Mouse (Mus musculus): ENCODE results near the gene 1110008P14Rik.

Gene 1110008P14Rik

DNA sequence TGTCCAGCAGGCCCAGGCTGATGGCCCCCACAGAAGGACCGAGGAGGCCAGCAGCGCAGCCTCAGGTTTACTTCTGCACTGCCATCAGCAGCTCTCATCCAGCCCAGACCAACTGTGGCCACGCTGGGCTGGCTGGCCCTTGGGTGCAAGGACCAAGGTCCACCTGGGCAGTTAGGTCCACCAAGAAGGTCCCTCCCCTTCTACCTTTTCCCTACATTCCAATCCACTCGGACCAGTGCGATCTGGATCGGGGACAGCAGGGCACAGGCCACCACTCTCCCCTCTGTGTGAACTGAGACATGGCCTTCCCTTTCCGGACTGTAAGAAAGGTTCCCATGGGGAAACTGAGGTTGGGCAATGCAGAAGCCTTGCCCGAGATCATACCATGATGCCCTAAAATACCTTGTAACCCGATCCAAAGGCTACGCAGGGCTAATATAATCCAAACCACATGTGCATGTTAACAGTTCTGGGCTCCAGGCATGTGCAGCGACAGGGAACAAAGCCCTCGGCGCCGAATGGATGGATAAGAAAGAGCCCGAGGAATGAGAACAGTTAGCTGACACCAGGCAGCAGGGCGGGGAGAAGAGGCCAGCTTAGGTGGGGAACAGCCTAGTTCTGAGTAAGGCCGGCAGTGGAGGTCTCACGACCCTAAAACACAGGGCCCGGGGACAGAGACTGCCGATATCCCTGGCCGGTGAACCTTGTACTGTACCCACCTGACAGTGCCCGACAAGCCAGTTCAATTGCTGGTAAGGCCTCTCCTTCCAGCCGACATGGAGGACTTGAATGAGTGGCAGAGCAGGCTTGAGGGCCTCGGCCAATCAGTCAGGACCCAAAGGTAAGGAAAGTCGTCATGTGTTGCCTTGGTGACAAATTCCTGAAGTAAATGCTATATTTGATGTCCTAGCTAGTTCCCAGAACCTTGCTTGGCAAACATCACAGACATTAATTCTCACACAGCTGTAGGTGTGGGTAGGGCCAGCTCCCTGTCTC, 27.0 kb upstream of the 1110008P14Rik start:
- DNase-seq, result no peak

DNA sequence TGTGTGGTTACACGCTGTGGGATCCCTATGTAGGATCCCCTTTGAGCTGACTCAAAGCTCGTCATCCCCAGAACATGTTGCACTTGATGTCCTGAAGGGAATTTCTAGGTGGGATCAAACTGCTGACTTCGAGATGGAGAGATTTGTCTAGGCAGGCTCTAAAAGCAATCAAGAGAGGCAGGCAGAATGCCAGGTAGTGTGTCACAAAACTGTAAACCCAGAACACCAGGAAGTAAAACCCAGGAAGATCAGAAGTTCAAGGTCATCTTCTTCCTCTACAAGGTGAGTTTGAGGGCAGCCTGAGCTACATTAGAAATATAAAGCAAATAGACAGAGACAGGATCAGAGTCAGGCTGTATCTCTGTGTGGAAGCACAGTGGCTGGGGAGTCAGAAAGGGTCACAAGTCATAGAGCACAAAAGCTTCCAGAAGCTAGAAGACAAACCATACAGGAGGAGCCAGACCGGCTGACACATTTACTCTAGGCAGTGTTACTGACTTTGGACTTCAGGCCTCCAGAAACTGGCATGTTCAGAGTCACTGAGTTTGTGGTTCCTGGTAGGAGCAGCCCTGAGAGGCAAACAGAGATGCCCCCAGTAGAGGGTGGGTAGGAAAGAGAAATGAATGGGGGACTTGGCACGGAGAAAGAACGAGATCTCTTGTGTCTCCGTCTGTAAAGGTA, 25.5 kb upstream of the 1110008P14Rik start:
- DNase-seq, result no peak

DNA sequence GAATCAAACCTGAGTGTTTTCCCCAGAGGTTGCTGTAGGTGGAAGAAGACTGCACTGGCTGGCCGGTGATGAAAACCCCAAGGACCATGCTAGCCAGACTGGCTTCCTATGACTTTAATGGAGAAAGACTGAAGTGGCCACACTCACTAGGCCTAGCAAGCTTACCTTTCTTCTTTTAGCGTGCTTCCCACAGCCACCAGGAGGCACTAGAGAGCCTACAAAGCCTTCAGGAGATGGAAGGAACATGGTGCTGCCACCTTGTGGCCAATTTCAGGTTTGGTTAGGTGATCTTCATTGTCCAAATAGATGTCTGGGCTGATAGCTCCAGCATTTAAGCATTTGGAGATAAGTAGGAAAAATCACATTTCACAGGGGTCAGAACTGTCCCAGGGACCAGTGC, 22.9 kb upstream of the 1110008P14Rik start:
- peak; percentile 98 to 99 for DNase-seq

DNA sequence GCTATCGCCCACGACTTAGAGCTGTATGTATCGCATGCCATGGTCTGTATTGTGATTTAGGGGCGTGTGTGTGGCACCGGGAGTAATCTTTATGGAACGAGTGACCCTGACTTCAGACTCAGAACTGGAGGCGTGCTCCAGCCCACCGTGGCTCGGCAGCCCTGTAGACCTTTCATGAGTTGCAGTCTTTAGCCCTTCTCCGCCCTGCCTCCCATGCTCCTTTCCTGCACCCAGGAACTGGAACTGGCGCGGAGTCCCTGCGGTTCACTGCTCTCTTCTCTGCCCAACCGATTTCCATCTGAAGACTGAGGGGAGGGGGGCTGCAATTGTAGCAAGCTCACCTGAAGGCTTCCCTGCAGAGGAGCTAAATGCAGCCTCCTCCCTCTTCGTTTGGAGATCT, 15.0 kb upstream of the 1110008P14Rik start:
- DNase-seq, result peak in 1 of 2 experiments; percentile 29

DNA sequence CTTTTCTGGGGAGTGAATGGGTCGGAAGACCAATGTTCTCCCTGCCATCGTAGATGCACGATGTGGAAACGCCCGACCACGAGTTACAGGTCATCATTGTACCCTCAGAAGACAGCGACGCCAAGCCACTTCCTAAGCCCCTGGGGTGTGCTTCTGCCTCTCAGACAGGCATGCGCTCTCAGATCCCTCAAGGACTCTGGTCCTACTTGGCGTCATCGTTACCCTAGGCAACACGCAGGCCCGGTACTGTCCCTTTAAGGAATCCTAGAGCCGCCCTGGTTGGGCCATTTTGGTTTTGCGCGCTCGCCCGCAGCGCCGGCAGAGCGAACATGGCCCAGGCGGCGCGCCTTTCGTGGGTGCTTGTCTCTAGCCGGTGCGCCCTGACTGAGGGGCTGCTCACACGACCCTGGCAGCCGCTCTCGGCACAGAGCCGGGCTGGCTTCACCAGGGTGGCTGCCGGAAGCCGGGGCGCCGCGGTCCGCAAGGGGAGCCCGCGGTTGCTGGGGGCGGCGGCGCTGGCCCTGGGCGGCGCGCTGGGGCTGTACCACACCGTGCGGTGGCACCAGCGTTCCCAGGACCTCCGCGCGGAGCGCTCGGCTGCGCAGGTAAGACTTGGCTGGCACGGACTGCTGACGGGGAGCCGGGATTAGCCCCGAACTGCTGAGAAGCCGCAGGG, 14.3 kb upstream of the 1110008P14Rik start:
- DNase-seq, result peak; percentile 87 to 91

DNA sequence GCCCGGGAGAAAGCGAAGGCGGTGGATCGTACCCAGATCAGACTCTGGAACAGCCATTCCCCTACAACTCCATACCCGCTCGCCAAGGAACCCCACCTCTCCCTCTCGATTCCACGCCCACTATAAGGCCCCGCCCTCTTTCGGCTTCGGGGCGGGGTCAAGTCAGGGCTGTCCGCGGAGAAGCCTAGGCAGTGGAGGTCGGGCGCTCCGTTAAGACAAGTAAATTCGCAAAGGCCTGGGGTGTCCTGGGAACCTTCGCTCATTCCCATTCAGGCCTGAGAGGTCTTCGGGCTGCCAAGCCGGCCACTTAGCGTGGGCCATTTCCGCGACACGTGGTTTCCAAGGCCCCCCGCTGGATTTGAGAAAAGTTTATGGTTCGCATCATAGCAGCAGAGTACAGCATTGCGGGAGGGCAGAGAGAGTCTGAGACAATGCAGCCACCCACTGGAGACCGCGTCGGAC, 13.8 kb upstream of the 1110008P14Rik start, which contains the start of gene Ptges2:
Gene Ptges2 (plus strand): TSS at position 413 of the 462 bp plus-strand sequence.
- DNase-seq, result peak; percentile 95 to 96

DNA sequence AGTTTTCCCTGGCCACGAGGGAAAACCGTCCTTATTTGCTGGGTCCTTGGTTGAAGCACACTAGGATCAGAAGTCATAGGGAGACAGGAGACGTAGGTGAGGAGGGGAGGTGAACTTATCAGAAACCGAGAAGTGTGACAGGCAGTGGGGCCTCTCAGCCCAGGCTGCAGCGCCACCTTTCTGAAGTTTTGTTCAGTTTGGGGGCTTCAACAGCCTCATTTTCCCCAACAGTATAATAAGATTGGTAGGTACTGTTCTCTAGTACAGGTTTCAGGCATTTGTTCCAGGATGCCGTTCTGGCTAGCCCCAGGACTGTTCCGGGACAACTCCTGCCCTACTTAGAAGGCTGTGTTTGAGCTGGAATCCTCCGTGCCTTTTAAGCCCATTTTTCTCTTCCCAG, 13.2 kb upstream of the 1110008P14Rik start:
- DNase-seq, result peak; percentile 40 to 49

DNA sequence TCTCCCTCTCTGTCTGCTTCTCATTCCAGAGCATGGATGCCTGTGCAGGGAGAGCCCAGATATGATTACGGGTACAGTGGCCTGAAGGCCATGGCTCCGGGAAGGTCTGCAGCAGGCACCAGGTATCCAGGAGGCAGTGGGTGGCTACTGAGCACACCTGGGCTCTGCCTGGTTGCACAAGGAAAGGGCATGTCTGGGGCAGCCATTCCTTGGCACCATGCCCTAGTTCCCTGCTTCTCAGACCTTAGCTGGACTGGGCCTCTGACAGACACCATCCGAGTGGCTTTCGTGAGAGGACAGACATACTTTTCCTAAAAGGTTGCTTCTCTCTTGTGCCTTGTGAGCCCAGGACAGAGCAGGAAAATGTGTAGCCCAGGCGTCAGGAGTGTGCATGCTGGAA, 10.3 kb upstream of the 1110008P14Rik start:
- DNase-seq, result no peak

DNA sequence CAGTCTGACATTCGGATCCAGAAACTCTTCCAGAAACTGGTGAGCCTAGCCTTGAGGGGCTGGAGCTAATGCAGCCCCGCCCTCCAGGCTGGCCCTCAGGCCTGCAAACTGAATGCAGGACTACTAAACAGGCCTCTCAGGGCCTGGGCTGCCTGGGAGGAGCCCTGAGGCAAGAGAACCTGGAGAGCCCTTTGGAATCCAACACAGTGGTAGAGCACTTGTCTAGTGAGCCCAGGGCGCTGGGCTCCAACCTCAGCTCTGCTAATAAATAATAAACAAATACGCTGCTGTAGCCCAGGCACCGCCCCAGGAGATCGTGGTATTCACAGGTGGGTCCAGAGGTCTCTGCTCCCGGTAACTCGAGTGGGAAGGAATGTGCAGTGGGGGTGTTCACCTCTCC, 9.1 kb upstream of the 1110008P14Rik start:
- no peak for DNase-seq

DNA sequence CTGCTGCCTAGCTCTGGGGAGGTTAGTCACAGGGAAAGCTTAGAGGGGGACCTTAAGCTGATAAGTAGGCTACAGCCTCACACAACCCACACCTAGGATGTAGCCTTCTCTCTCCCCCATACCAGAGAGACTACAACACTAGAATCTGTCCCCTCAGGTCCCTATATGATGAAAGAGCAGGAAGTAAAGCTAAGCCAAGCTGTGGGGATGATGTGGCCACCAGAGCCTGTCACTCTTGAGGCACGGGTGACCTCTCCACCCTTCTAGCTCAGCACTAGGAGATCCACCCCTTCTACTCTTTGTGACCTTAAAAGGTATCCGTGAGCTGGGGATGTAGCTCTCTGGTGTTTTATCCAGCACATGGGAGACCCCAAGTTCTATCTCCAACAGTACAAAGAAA, 7.4 kb upstream of the 1110008P14Rik start:
- DNase-seq, result no peak

DNA sequence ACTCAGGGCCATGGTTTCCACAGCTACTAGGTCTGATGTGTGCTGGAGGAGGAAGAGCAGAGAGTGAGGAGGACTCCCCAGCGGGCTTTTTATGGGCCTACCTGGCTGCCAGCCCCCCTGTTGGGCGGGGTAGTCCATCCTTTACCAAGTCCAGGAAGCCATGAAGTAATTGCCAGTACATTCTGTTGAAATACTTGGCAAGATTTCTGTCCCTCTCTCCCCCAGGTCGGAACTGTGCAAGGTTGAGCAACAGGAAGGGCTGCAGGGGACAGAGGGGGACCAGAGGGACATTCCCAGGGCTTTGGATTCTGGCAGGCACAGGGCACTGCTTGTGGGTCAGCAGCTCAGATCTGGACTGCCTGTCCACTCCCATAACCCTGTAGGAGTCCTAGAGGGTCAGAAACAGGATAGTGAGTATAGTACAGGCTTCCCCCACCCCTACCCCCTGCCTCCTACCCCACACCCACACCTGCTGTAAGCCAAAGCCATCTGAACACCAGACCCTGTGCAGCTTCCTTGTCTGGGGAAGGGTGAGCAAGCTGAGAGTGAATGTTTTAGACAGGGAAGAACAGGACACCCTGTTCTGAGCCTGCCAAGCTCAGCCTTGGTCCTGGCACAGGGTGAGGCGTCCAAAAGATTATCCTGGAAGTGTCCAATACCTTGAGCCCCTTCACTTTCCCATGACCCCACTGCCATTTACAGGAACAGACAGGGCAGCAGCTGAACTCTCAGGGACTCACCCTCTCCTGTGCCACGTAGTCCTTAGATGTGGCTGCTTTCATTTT, 6.2 kb upstream of the 1110008P14Rik start, which contains the start of gene Lcn2:
Gene Lcn2 (minus strand): TSS at position 547 of the 785 bp plus-strand sequence.
- DNase-seq, result no peak

DNA sequence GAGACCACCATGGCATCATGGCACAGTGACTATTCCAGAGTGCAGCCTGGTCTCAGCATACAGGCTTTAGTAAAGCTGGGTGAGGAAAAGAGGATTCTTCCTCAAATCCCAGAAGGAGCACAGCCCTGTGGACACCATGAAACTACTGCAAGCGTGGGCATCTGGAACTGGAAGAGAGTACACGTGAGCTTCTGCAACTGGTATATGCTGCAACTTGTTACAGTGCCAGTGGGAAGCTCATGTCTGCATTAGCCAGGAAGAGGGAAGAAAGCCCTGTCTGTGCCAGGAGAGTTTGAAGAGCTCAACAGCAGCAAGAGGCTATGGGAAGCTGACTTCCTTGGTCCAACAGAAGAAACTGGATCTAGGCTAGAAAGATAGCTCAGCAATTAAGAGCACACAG, 951 bp upstream of the 1110008P14Rik start:
- no peak for DNase-seq

DNA sequence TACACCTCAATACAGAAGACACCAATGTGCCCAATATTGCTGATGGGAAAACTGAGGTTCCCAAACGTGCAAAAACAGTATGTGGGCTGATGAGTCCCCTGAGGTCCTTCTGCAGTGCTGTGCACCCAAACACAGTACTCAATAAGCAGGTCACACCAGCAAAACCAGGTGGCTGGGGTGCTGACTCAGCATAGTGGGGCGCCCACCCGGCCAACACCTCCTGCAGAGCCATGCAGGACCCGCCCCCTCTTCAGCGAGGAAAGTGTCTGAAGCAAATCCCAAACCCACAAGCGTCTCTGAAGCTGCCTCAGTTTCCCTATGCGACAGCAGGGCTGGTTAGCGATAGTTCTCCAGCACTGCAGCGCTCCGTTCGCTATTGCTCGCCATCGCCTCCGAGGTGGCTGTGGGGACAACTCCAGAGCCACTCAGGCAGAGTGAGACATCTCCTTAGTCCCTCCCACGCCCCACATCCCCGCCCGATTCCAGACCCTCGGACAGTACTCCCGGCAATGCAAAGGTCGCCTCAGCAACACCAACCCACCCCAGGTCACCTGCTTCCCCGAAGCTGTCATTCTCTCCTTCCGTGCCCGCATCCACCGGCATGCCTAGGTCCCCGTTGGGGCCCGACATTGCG, 480 bp downstream of the 1110008P14Rik start:
- no peak for DNase-seq

DNA sequence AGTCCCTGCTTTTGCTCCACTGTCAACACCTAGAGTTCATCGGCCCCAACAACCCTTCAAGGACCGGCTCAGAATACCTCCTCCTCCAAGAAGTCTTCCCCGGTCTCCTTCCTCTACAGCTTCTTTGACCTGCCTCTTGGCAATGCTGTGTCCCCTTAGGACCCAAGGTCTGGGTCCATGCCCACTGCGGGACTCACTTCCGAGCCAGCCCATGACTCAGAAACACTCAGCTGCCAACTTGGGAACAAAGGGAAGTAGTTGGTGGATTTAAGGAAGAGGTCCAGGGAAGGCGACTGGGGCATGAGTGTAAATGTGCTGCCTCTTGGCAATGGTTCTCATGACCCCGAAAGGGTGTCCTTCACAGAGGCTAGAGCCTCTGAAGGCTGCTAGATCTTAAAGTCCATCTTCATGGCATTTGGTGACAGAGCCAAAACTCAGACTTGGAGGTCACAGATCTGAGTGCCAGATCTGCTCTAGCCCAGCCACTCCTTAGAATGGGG, 1.7 kb downstream of the 1110008P14Rik start:
- DNase-seq, result peak in 1 of 2 experiments; percentile 21

DNA sequence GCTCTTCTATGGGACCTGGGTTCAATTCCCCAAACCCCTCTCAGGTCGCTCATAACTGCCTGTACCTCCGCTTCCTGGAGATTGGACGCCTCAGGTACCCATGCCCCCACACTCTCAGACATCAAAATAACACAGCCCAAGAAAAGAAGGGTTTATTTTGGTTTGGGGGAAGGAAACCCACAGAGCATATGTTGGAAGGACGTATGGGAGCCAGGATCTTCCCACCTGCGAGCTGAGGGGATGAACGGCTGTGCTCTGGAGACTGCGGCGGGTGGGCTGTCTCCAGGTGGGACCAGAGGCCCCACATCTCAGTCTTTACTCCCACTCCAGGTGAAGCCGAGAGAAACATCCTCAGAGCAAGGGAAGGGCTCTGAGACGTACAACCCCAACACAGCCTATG, 4.8 kb downstream of the 1110008P14Rik start:
- no peak for DNase-seq

DNA sequence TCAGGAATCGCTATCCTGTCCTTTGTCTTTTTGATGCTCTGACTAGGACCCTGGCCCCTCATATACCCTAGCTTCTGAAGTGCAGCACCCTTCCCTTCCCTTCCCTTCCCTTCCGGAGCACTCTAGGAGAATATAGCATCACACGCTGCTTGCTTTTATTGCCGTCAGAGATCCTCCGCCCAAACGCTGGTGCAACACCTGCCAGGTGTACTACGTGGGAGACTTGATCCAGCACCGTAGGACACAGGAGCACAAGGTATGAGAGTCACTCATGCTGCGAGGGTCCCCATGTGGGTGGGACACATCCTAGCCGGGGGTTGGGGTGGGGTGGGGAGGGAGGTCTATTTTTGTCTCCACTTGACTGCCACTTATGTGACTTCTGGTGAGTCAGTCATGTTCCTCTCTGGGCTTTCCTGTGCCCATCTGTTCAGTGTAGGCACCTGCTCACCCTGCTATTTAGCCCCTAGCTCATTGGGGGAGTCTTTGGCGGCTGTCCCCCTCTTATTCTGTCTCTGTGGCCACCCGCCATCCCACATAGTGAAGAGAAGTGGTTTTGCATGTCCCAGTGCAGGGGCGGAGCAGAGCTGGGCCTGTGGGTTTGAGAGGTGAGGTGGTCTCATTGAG, 6.3 kb downstream of the 1110008P14Rik start:
- DNase-seq, result no peak

DNA sequence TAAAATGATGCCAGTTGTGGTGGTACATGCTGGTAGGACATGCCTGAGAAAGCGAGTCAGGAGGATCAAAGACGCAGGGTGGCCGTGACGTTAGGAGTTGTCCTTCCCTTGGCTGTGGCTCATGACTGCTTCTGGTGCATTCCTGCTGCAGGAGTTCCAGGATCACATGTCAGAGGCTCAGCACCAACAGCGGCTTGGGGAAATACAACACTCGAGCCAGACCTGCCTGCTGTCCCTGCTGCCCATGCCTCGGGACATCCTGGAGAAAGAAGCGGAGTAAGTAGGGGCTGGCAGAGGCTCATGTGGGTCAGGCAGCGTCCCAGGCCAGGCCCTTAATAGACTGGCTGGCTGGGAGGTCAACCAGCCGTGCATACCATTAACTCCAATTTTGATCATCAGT, 7.5 kb downstream of the 1110008P14Rik start:
- DNase-seq, result no peak

DNA sequence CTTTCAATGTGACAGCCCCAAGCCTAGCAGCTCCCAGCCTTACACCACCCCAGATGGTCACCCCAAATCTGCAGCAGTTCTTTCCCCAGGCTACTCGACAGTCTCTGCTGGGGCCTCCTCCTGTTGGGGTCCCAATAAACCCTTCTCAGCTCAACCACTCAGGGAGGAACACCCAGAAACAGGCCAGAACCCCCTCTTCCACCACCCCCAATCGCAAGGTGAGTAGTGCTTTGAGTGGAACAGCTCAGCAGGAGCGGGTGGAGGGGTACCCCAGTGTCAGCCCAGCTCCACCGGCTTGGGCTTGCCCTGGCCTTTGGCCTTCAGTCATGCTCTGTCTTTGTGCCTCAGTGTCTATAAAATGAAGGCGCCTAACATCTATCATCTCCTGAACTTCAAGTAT, 14.4 kb downstream of the 1110008P14Rik start:
- no peak for DNase-seq

DNA sequence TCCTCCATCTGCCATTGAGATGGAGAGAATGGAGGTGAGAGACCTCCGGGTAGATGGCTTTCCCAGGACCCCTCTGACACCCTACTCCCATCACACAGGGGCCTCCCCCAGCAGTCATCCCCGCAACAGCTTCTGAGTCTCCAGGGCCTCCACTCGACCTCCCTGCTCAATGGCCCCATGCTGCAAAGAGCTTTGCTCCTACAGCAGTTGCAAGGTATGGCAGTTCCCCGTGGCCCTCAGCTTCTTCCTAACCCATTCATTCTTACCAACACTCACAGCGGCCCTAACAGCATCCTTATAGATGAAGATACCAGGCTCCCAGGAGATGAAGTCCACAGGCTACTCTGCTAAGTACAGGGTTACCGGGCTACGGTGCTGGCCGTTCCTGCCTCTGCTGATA, 17.6 kb downstream of the 1110008P14Rik start:
- no peak for DNase-seq

DNA sequence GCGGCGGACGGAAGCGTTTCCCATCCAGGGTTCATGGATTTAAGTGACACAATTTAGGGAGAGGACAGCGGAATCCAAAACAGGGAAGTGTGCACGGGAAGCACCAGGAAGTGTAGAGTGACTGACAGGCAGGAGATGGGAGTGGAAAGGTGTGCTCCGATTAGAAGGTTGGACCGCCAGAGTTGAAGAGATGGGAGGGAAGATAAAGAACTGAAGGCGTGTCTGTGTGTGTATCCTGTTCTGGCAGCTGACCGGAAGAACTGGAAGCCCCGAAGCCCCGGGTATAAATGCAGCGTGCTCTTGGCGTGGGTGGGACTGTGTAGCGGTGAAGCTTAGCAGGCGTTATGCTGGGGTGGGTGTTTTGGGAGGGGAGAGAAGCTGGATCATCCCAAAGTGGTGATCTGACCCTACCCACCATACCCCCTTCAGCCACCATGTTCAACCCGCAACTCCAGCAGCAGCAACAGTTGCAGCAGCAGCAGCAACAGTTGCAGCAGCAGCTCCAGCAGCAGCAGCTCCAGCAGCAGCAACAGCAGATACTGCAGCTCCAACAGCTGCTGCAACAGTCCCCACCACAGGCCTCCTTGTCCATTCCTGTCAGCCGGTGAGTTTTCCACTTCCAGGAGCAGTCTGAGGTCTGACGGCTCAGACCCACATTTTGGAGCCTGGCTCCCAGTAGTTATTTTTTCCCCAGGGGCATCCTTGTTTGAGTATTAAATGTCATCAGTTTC, 18.2 kb downstream of the 1110008P14Rik start:
- peak in 1 of 2 experiments; percentile 12 for DNase-seq

Data from cerebellum, postnatal 14 days (tissue).